Mouse (Mus musculus) lung, embryonic 14.5 days (tissue): Measurements from ENCODE around the gene Ppm1n. TPM values are rescaled to one million over a fixed set of nuclear protein-coding genes. Genes with fewer than 3 reads are reported as not detected.

Experiments
- ATAC-seq: fragments of 200-750 bp; cut with Nextera tagmentation; 2 replicates; pipeline ENCODE4 v1.8.0; 2017; ENCODE audit warnings: mild to moderate bottlenecking, moderate TSS enrichment, moderate library complexity; ENCODE audit not compliant: insufficient read depth
- DNase-seq: peaks from one replicate; pipeline ENCODE4 v3.0.0-alpha.2; 2015
- H3K27ac ChIP-seq: fragments of 300-500 bp; sonication (generic); 2 replicates; pipeline ENCODE4 v1.5.1; 2014; ENCODE audit warnings: low read depth, mild to moderate bottlenecking, moderate library complexity
- H3K27me3 ChIP-seq: fragments of 300-500 bp; sonication (generic); 2 replicates; pipeline ENCODE4 v1.6.1; 2014; ENCODE audit warnings: low read length, control low read depth; ENCODE audit not compliant: insufficient read depth
- H3K36me3 ChIP-seq: fragments of 300-500 bp; sonication (generic); 2 replicates; pipeline ENCODE4 v1.6.1; 2014; ENCODE audit warnings: control low read depth; ENCODE audit not compliant: insufficient read depth
- H3K4me1 ChIP-seq: fragments of 300-500 bp; sonication (generic); 2 replicates; pipeline ENCODE4 v1.6.1; 2014; ENCODE audit warnings: antibody characterized with exemption, control low read depth; ENCODE audit not compliant: insufficient read depth
- H3K4me2 ChIP-seq: fragments of 300-500 bp; sonication (generic); 2 replicates; pipeline ENCODE4 v1.6.1; 2014; ENCODE audit warnings: mild to moderate bottlenecking
- H3K4me3 ChIP-seq: fragments of 300-500 bp; sonication (generic); 2 replicates; pipeline ENCODE4 v1.5.1; 2014; ENCODE audit warnings: low read depth, low read length
- H3K9ac ChIP-seq: fragments of 300-500 bp; sonication (generic); 2 replicates; pipeline ENCODE4 v1.6.1; 2014
- H3K9me3 ChIP-seq: fragments of 300-500 bp; sonication (generic); 2 replicates; pipeline ENCODE4 v1.6.1; 2016; ENCODE audit warnings: low read depth, low read length, control low read depth
- CTCF ChIP-seq: IDR thresholded peaks from 2 replicates; pipeline ENCODE4 v1.5.1; 2016; ENCODE audit warnings: antibody characterized with exemption, low read depth
- WGBS: fragments of 180-500 bp; shearing (Covaris S2); extraction: QIAGEN DNeasy Blood & Tissue Kit; methylation state at CpG from one replicate; pipeline ENCODE4 v1.1.7; 2014; 5-methylcytosine and 5-hydroxymethylcytosine counted together
- polyA plus RNA-seq: library from polyadenylated mRNA; unstranded; fragments of >200 nt; fragmentation: Nextera tagmentation; extraction: Ambion mirVana; gene quantifications from 2 replicates; pipeline ENCODE4 v1.2.1, GENCODE M21; 2014

Gene Ppm1n
- polyA plus RNA-seq, 1 experiment from 2014 or later = not detected

- no peak for ATAC-seq
- DNase-seq = no peak
- Histone ChIP-seq H3K4me2 (no peak overlapping the region), H3K27ac (no peak overlapping the region), H3K4me1 (peaks cover 11% of the 10 kb centered on the region), H3K36me3 (no peaks in the 10 kb centered on the region), H3K9me3 (no peaks in the 10 kb centered on the region), H3K9ac (no peak overlapping the region), H3K27me3 (no peaks in the 10 kb centered on the region), H3K4me3 (no peak overlapping the region)
- TF ChIP-seq CTCF = no peak
- 40% methylated on average over 9 of the region's 9 CpGs for WGBS
These were observed 42.6 kb upstream of the Ppm1n start for GRCm38 (mm10) chr7:19322489-19322888.

DNA sequence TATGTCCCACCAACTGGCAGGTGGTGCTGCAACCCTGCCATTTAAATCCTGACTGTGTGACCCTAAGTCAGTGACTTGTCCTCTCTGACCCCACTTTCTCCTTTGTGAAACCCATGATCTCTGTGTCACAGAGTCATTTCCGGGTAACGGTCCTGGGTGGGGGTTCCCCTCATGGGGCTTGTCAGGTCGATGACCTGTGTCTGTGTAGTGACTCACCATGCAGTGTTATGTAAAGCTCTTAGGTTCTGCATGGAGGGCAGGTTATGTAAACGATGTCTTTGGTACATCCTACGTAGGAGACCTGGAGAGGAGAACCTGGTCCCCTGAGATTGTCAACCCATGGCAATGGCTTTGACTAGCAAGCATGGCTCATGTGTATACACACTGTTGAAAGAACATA, 41.6 kb upstream of the Ppm1n start:
- no peak overlapping the region for H3K4me2 ChIP-seq
- H3K9me3 ChIP-seq = no peaks in the 10 kb centered on the region
- WGBS = 52% methylated on average over 5 of the region's 5 CpGs
- TF ChIP-seq CTCF = no peak
- no peak overlapping the region for H3K9ac ChIP-seq
- no peaks in the 10 kb centered on the region for H3K27me3 ChIP-seq
- DNase-seq (no peak), ATAC-seq (no peak)
- H3K27ac ChIP-seq = no peak overlapping the region
- H3K4me3 ChIP-seq = no peak overlapping the region
- no peaks in the 10 kb centered on the region for H3K36me3 ChIP-seq
- peaks cover 7% of the 10 kb centered on the region for H3K4me1 ChIP-seq

DNA sequence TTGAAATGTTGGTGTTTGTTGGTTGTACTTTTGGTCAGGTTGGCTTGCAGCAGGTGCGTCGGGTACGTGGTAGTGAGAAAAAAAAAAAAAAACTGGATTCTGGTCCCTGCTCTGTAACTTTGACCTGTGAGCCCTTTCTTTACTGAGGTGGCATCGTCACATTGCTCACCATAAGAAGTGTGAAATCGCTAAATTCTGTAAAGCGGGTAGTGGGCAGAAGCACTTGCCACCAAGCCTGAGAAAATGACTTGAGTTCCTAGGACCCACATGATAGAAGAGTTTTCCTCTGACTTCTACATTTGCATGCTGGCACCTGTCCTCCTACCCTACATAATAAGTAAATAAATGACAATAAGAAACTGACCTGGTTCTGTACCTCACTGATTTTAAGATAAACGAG, 40.8 kb upstream of the Ppm1n start:
- no peaks in the 10 kb centered on the region for H3K9me3 ChIP-seq
- H3K36me3 ChIP-seq = no peaks in the 10 kb centered on the region
- WGBS = 28% methylated on average over 7 of the region's 7 CpGs
- no peak overlapping the region for H3K9ac ChIP-seq
- H3K4me3 ChIP-seq = no peak overlapping the region
- H3K4me2 ChIP-seq = peak overlapping the region; percentile 77
- no peaks in the 10 kb centered on the region for H3K27me3 ChIP-seq
- no peaks in the 10 kb centered on the region for H3K4me1 ChIP-seq
- DNase-seq (no peak), ATAC-seq (no peak)
- no peak for TF ChIP-seq CTCF
- no peak overlapping the region for H3K27ac ChIP-seq

- Histone ChIP-seq H3K4me1 (no peaks in the 10 kb centered on the region), H3K9me3 (no peaks in the 10 kb centered on the region), H3K36me3 (no peaks in the 10 kb centered on the region), H3K27ac (no peak overlapping the region), H3K9ac (peak overlapping the region; percentile 48), H3K4me3 (peak overlapping the region; percentile 41), H3K27me3 (no peaks in the 10 kb centered on the region), H3K4me2 (peak overlapping the region; percentile 77)
- no peak; the same call in 1 of the 2 replicates for TF ChIP-seq CTCF
- peak; percentile 99 for DNase-seq
- 0% methylated on average over 41 of the region's 41 CpGs for WGBS
- ATAC-seq = peak; percentile 96
These were observed 40.0 kb upstream of the Ppm1n start for GRCm38 (mm10) chr7:19319906-19320305.

- TF ChIP-seq CTCF = no peak
- 9% methylated on average over 9 of the region's 9 CpGs for WGBS
These were observed 39.6 kb upstream of the Ppm1n start for GRCm38 (mm10) chr7:19319458-19319857.

GRCm38 (mm10) chr7:19318676-19319075, 38.8 kb upstream of the Ppm1n start:
- Histone ChIP-seq H3K36me3 (no peaks in the 10 kb centered on the region), H3K27ac (no peak overlapping the region), H3K4me1 (no peaks in the 10 kb centered on the region), H3K9ac (no peak overlapping the region), H3K9me3 (no peaks in the 10 kb centered on the region), H3K27me3 (no peaks in the 10 kb centered on the region), H3K4me2 (no peak overlapping the region), H3K4me3 (no peak overlapping the region)
- DNase-seq (no peak), ATAC-seq (no peak)
- WGBS = 73% methylated on average over 7 of the region's 7 CpGs
- TF ChIP-seq CTCF = no peak

More at GRCm38 (mm10) chr7:19319458-19319857, 39.6 kb upstream of the Ppm1n start:
- Histone ChIP-seq H3K27ac (no peak overlapping the region), H3K4me1 (no peaks in the 10 kb centered on the region), H3K4me2 (peak overlapping the region; percentile 77), H3K36me3 (no peaks in the 10 kb centered on the region), H3K9me3 (no peaks in the 10 kb centered on the region), H3K27me3 (no peaks in the 10 kb centered on the region), H3K4me3 (peak overlapping the region; percentile 41), H3K9ac (peak overlapping the region; percentile 48)
- DNase-seq = no peak
- ATAC-seq = peak; percentile 64

- no peak overlapping the region for H3K4me3 ChIP-seq
- H3K9me3 ChIP-seq = no peaks in the 10 kb centered on the region
- no peak overlapping the region for H3K27ac ChIP-seq
- no peaks in the 10 kb centered on the region for H3K4me1 ChIP-seq
- no peak for TF ChIP-seq CTCF
- no peaks in the 10 kb centered on the region for H3K27me3 ChIP-seq
- no peak for DNase-seq
- no peaks in the 10 kb centered on the region for H3K36me3 ChIP-seq
- WGBS = 54% methylated on average over 2 of the region's 2 CpGs
- H3K9ac ChIP-seq = no peak overlapping the region
- H3K4me2 ChIP-seq = no peak overlapping the region
- ATAC-seq = no peak
These were observed 38.3 kb upstream of the Ppm1n start for GRCm38 (mm10) chr7:19318201-19318600.
